Mouse (Mus musculus) spleen, postnatal 36 days (tissue): ENCODE results near the gene Gm8797.
"Not testable (repeated sequence)": the region's sequence is repeated elsewhere in the genome, so short reads cannot be mapped to it uniquely, and the experiment has no call there.

Experiments
- DNase-seq, 2 experiments: peaks; one replicate each; pipeline ENCODE4 v3.0.0; 2022; ENCODE audit warnings: low spot score in 2 of 2, mixed read lengths in 1 of 2

Gm8797 gene

DNA sequence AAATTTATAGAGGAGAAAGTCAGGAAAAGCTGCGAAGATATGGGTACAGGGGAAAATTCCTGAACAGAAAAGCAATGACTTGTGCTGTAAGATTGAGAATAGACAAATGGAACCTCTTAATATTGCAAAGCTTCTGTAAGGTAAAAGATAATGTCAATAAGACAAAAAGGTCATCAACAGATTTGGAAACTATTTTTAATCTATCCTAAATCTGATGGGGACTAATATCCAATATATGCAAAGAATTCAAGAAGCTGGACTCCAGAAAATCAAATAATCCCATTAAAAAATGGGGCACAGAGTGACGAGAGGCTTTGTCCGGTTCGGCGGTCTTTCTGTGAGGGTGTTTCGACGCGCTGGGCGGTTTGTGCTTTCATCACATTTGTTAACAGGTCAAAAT is at the start of gene Gm8797:
Gene Gm8797, plus strand, starts transcription at position 301 of the 400 bp plus-strand sequence.
- DNase-seq: not testable (repeated sequence)

DNA sequence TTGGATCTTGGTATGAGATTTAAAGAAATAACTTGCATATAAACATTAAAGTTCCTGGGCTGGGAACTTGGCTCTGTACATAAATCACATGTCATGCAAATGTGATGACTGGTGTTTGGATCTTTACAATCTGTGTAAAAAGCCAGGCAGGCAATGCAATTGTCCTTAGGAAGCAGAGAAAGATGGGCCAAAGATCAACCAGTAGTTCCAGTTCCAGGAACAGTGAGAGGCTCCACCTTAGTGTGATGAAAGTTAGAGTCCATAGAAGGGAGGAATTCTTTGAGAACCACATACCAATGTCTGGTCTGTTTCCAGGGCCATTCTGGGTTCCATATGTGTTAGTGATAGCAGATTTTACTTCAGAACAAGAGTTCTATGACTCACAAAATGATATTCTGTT is 36.1 kb upstream of the Gm8797 start:
- DNase-seq: no peak

DNA sequence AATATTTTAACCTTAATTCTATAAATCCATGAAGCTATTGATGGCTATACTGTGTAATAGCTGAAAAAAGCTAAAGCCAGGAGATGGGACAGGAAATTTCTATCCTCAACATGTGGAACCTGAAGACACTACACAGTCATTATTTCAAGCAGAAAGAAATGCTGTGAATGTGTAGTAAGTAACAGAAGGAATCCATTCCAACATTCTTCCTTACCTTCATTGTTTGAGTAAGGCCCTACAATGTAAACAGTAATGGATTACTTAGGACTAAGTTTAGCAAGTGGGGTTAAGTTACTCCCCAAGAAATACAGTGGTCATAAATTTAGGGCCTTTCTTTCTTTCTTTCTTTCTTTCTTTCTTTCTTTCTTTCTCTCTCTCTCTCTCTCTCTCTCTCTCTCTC is 17.7 kb upstream of the Gm8797 start:
- DNase-seq: no peak

DNA sequence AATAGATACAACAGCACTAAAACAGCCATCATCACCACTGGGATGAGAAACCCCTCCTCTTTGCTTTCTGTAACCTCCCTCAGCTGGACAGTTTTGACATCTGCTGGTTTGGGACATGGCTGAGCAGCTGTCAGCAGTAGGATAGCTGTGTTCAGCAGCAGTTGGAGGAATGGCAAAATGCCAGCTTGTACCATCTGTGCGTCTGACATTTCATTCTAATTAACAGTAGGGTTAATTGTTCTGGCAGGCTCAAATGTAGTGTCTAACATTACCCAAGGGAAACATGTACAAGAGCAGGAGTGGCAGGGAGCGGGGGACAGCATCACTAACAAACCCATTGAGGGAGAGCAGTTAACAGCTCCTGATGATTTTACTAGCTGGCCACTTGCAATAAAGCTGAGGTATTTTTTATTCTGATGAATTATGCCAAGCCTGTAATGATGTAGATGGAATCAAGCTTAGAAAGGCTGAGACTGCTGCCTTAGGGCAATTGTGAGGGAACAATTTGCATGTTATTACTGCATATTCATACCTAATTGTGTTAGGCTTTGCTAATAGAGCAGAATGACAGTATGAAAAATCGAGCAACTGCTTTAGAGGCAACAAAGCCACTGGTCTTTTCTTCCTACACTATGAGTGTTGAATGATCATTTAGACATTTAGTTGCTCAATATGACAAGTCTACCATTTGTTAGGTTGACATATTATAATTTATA is 4.3 kb downstream of the Gm8797 start:
- DNase-seq: no peak

DNA sequence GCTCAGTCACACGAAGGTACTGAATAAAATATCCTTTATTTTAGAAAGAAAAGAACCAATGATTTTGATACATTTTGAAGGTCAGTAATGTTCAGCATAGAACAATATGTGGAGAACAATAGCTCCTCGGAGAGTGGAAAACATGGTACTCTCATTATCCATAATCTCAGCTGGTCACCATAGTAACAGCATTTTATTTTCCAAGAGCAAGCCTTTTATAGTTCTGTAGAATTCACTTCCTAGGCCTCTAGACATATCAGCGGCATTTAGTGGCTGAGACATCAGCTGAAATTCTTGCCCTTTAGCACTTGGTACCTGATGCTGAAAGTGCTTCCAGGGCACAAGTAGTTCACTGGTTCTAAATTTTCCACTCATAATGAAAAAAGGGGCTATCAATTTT is 15.7 kb downstream of the Gm8797 start:
- DNase-seq: no peak

DNA sequence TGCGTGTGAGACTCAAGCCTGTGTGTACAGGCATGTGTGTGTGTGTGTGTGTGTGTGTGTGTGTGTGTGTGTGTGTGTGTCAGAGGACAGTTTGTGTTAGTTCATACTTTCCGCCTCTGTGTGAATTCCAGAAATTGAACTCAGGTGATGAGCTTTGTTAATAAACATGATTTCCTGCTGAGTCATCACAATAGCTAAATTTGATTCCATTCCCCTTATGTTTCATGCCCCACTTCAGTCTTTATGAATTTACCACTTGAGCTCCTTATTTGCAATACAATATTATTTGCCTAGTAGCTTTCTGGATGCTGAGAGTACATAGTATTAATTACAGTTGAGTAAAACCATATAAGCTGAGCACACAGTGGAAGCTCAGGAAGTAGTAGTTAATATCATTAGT is 26.3 kb downstream of the Gm8797 start:
- no peak for DNase-seq
